Mouse (Mus musculus) MEL (cell line): ENCODE measurements around the gene Abhd12b.

Experiments used
- CTCF ChIP-seq, 3 experiments: IDR thresholded peaks in 2 of 3; conservative IDR thresholded peaks in 1 of 3; 2 replicates each; pipeline ENCODE4 v1.5.1; 2011 to 2012; ENCODE audit warnings: low read length in 3 of 3, low read depth in 2 of 3, mild to moderate bottlenecking in 2 of 3, improper control_type of control experiment in 1 of 3, inconsistent platforms in 1 of 3, mixed read lengths in 1 of 3, moderate library complexity in 1 of 3; ENCODE audit not compliant: control insufficient read depth in 1 of 3, insufficient read depth in 1 of 3, poor library complexity in 1 of 3, severe bottlenecking in 1 of 3
- EP300 ChIP-seq, 2 experiments: IDR thresholded peaks; 2 replicates each; pipeline ENCODE4 v1.6.1; 2011; ENCODE audit warnings: improper control_type of control experiment in 2 of 2, low read length in 2 of 2, low read depth in 1 of 2, mild to moderate bottlenecking in 1 of 2
- GATA1 ChIP-seq: IDR thresholded peaks from 2 replicates; pipeline ENCODE4 v1.6.1; 2011; ENCODE audit warnings: low read depth, low read length, improper control_type of control experiment
- MXI1 ChIP-seq: IDR thresholded peaks from 2 replicates; pipeline ENCODE4 v1.6.1; 2011; ENCODE audit warnings: mild to moderate bottlenecking, low read depth, low read length, improper control_type of control experiment
- POLR2A ChIP-seq, 2 experiments: IDR thresholded peaks; 2 replicates each; pipeline ENCODE4 v1.6.1; 2011 to 2012; ENCODE audit warnings: low read length in 2 of 2, mild to moderate bottlenecking in 2 of 2, control low read depth in 1 of 2, improper control_type of control experiment in 1 of 2, low read depth in 1 of 2, moderate library complexity in 1 of 2; ENCODE audit not compliant: control insufficient read depth in 1 of 2, insufficient read depth in 1 of 2, poor library complexity in 1 of 2
- RAD21 ChIP-seq: IDR thresholded peaks from 2 replicates; pipeline ENCODE4 v1.6.1; 2011; ENCODE audit warnings: mild to moderate bottlenecking, low read depth, low read length, improper control_type of control experiment
- RCOR1 ChIP-seq: IDR thresholded peaks from 2 replicates; pipeline ENCODE4 v1.6.1; 2012; ENCODE audit warnings: low read depth, mild to moderate bottlenecking, inconsistent platforms, low read length, improper control_type of control experiment
- TAL1 ChIP-seq: IDR thresholded peaks from 2 replicates; pipeline ENCODE4 v1.6.1; 2012; ENCODE audit warnings: mild to moderate bottlenecking, inconsistent platforms, low read length, moderate library complexity, mixed read lengths
- TBP ChIP-seq: IDR thresholded peaks from 2 replicates; pipeline ENCODE4 v1.8.0; 2011; ENCODE audit warnings: low read depth, low read length, improper control_type of control experiment
- TCF12 ChIP-seq: IDR thresholded peaks from 2 replicates; pipeline ENCODE4 v1.6.1; 2014; ENCODE audit warnings: low read depth, mild to moderate bottlenecking, inconsistent platforms, low read length, improper control_type of control experiment, moderate library complexity
- ZNF384 ChIP-seq: IDR thresholded peaks from 2 replicates; pipeline ENCODE4 v1.6.1; 2012; ENCODE audit warnings: low read depth, mild to moderate bottlenecking, inconsistent platforms, low read length, improper control_type of control experiment

- TF ChIP-seq CTCF (IDR thresholded peaks at IDR 0.05 in 2 of 3, conservative IDR thresholded peaks at IDR 0.05 in 1 of 3; ENCODE audit: control insufficient read depth in 1 of 3, insufficient read depth in 1 of 3, low read depth in 2 of 3, low read length in 3 of 3, poor library complexity in 1 of 3, severe bottlenecking in 1 of 3) (no peak), POLR2A (IDR thresholded peaks at IDR 0.05; ENCODE audit: control insufficient read depth in 1 of 2, insufficient read depth in 1 of 2, low read depth in 1 of 2, low read length in 2 of 2, poor library complexity in 1 of 2) (no peak), GATA1 (no peak), TAL1 (no peak), ZNF384 (no peak), RCOR1 (no peak), RAD21 (no peak), EP300 (IDR thresholded peaks at IDR 0.05; ENCODE audit: low read depth in 1 of 2, low read length in 2 of 2) (no peak), MXI1 (no peak), TCF12 (no peak), TBP (no peak)
These were observed 62.4 kb downstream of the Abhd12b start for GRCm38 (mm10) chr12:70216229-70216800.
